Mouse (Mus musculus): ENCODE measurements at regions not wholly inside any gene's neighbourhood (a gene's known extent, or its start where the extent isn't known, plus 50 kb on each side); places are given as distances from the start of the nearest gene placed in this dataset. TPM values are rescaled to one million over a fixed set of nuclear protein-coding genes. Genes with fewer than 3 reads are reported as not detected.
"Not testable (repeated sequence)": the region's sequence is repeated elsewhere in the genome, so short reads cannot be mapped to it uniquely, and the experiment has no call there.

GRCm38 (mm10) chr10:130594046-130594734 is 97.0 kb upstream of the Vmn2r87 start:
- DNase-seq (ENCODE audit: low spot score): peak; percentile 4
- intact Hi-C loops (cut with DNase I): not testable (repeated sequence)

GRCm38 (mm10) chr10:130566426-130566825 is 69.2 kb upstream of the Vmn2r87 start:
- intact Hi-C loops (cut with DNase I); DNase-seq (ENCODE audit: low spot score): not testable (repeated sequence)

- no peak for DNase-seq (ENCODE audit: low spot score)
- intact Hi-C loops (cut with DNase I): no loop called here
These were observed 51.4 kb upstream of the Vmn2r87 start for GRCm38 (mm10) chr10:130548570-130548969.

Small RNAs in the stretch of these regions (microRNA-seq; reads per million reads assigned to microRNA genes)
- gene Gm26445: not detected
